Mouse (Mus musculus) ES-E14 (cell line): ENCODE data around the gene F5.

Source experiments
- CHD2 ChIP-seq: IDR thresholded peaks from 2 replicates; pipeline ENCODE4 v1.6.1; 2014; ENCODE audit warnings: mild to moderate bottlenecking, low read depth, low read length, inconsistent platforms
- HCFC1 ChIP-seq: IDR thresholded peaks from 2 replicates; pipeline ENCODE4 v1.6.1; 2012; ENCODE audit warnings: low read length, inconsistent platforms, borderline replicate concordance; ENCODE audit not compliant: insufficient read depth
- MAFK ChIP-seq: IDR thresholded peaks from 2 replicates; pipeline ENCODE4 v1.6.1; 2014; ENCODE audit warnings: mild to moderate bottlenecking, low read depth, low read length, inconsistent platforms; ENCODE audit not compliant: insufficient read depth
- ZNF384 ChIP-seq: IDR thresholded peaks from 2 replicates; pipeline ENCODE4 v1.6.1; 2012; ENCODE audit warnings: low read depth, low read length, inconsistent platforms

DNA sequence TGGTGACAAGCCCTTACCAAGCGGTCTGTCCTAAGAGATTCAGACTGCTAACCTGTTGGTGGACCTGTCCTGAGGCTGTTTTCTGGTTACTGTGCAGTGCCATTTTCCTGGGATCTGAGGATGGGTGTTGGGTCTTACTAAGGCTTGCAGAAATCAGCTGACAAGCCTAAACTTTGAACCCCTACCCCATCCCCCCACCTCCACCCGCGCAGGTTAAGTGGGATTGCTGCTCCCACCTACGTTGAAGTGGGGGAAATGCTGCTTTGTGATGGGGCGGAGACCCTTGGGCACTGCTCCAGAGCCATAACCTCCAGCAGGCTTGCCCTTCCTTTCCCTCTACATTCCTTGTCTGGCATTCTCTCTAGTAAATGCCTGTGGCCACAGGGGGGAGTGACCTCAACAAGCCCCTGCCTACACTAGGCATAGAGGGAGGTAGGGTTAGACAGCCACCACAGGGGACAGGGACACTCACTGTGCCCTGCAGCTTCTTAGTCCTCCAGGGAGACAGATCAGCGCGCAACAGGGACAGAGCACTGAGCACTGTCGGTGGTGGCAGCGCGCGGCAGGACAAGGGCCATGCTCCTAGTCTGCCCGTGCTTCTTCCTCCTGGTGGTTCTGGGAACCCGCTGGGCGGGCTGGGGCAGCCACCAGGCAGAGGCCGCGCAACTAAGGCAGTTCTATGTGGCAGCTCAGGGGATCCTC is at the start of gene F5:
- TF ChIP-seq MAFK (no peak), CHD2 (no peak), HCFC1 (no peak), ZNF384 (no peak)
